Mouse (Mus musculus): ENCODE data around the gene Grik5. TPM values are rescaled to one million over a fixed set of nuclear protein-coding genes. Genes with fewer than 3 reads are reported as not detected.
A peak's percentile ranks its signal among the peaks of the same experiment; 100 is the strongest.

Grik5 gene
- polyA plus RNA-seq, 1 experiment from 2014 or later: 5.1 TPM

GRCm38 (mm10) chr7:25105411-25106160 is 33.4 kb upstream of the Grik5 start:
- Histone ChIP-seq H3K9me3 (ENCODE audit: low read length) (no peaks in the 10 kb centered on the region), H3K4me3 (ENCODE audit: low read length) (no peak overlapping the region), H3K36me3 (ENCODE audit: insufficient read depth, low read length) (no peaks in the 10 kb centered on the region), H3K4me1 (ENCODE audit: insufficient read depth, low read length) (peaks cover 5% of the 10 kb centered on the region), H3K9ac (replicated peaks; ENCODE audit: low read length) (no peak overlapping the region), H3K27me3 (ENCODE audit: insufficient read depth, low read length) (no peaks in the 10 kb centered on the region), H3K4me2 (replicated peaks; ENCODE audit: low read depth, low read length) (no peak overlapping the region), H3K27ac (ENCODE audit: low read length) (no peak overlapping the region)
- 20% methylated on average over 17 of the region's 17 CpGs for WGBS
- no peak for ATAC-seq (ENCODE audit: low FRiP score, low TSS enrichment)

- WGBS: 60% methylated on average over 4 of the region's 4 CpGs
- Histone ChIP-seq H3K9ac (replicated peaks; ENCODE audit: low read length) (no peak overlapping the region), H3K4me1 (ENCODE audit: insufficient read depth, low read length) (no peaks in the 10 kb centered on the region), H3K4me3 (ENCODE audit: low read length) (no peak overlapping the region), H3K4me2 (replicated peaks; ENCODE audit: low read depth, low read length) (no peak overlapping the region), H3K36me3 (ENCODE audit: insufficient read depth, low read length) (no peaks in the 10 kb centered on the region), H3K9me3 (ENCODE audit: low read length) (no peaks in the 10 kb centered on the region), H3K27me3 (ENCODE audit: insufficient read depth, low read length) (no peaks in the 10 kb centered on the region), H3K27ac (ENCODE audit: low read length) (no peak overlapping the region)
- no peak for ATAC-seq (ENCODE audit: low FRiP score, low TSS enrichment)
Observed at GRCm38 (mm10) chr7:25099581-25099980, 27.4 kb upstream of the Grik5 start.

DNA sequence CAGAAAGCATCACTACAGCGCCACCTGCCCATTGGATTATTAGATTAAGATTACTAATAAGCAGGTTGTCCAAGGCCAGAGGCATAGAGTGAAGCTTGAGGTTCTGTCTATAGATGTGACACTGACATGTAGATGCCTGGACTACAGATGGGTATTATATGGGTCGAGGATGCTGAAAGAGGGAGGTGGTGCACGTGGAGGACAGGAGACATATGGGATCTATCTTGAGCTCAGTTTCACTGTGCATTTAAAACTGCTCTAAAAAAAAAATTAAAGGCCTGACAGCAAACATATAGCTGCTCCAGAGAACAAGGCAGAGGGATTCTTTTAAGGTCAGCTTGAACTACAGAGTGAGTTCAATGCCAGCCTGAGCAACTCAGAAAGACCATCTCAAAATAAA is 26.0 kb upstream of the Grik5 start:
- no peaks in the 10 kb centered on the region for H3K4me1 ChIP-seq (ENCODE audit: insufficient read depth, low read length)
- H3K9me3 ChIP-seq (ENCODE audit: low read length): no peaks in the 10 kb centered on the region
- H3K4me3 ChIP-seq (ENCODE audit: low read length): no peak overlapping the region
- H3K27me3 ChIP-seq (ENCODE audit: insufficient read depth, low read length): no peaks in the 10 kb centered on the region
- no peak overlapping the region for H3K9ac ChIP-seq (replicated peaks; ENCODE audit: low read length)
- H3K36me3 ChIP-seq (ENCODE audit: insufficient read depth, low read length): no peaks in the 10 kb centered on the region
- H3K4me2 ChIP-seq (replicated peaks; ENCODE audit: low read depth, low read length): no peak overlapping the region
- no peak overlapping the region for H3K27ac ChIP-seq (ENCODE audit: low read length)
- no peak for ATAC-seq (ENCODE audit: low FRiP score, low TSS enrichment)
- 76% methylated on average over 3 of the region's 3 CpGs for WGBS

GRCm38 (mm10) chr7:25089875-25090274 is 17.7 kb upstream of the Grik5 start:
- 34% methylated on average over 10 of the region's 10 CpGs for WGBS
- H3K36me3 ChIP-seq (ENCODE audit: insufficient read depth, low read length): no peaks in the 10 kb centered on the region

DNA sequence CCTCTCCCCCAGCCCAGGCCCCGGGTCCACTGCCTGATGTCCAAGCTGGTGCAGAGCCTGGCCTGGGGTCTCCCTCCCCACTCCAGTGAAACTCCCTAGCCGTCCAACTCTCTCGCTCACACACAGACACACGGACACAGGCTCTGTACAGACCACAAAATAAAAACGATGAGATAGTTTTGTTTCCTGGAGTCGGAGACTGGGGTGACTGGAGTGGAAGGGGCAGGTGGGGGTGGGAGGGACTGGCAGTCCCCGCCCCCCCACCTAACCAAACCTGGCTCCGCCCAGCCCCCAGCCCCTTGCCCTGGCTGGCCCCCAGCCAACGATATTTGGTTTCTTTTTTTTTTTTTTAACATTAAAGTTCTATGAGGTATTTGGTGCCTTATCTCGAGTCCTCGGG is 16.8 kb upstream of the Grik5 start:
- 17% methylated on average over 11 of the region's 11 CpGs for WGBS
- ATAC-seq (ENCODE audit: low FRiP score, low TSS enrichment): no peak

More at GRCm38 (mm10) chr7:25089875-25090274, 17.7 kb upstream of the Grik5 start:
- no peaks in the 10 kb centered on the region for H3K9me3 ChIP-seq (ENCODE audit: low read length)
- no peak overlapping the region for H3K4me2 ChIP-seq (replicated peaks; ENCODE audit: low read depth, low read length)
- no peak overlapping the region for H3K9ac ChIP-seq (replicated peaks; ENCODE audit: low read length)
- H3K27ac ChIP-seq (ENCODE audit: low read length): no peak overlapping the region
- H3K4me1 ChIP-seq (ENCODE audit: insufficient read depth, low read length): peaks cover 13% of the 10 kb centered on the region; the same call in 1 of the 2 replicates
- H3K27me3 ChIP-seq (ENCODE audit: insufficient read depth, low read length): no peaks in the 10 kb centered on the region
- no peak overlapping the region for H3K4me3 ChIP-seq (ENCODE audit: low read length)
- ATAC-seq (ENCODE audit: low FRiP score, low TSS enrichment): no peak

GRCm38 (mm10) chr7:25088531-25088930 is 16.4 kb upstream of the Grik5 start:
- no peak overlapping the region for H3K4me3 ChIP-seq (ENCODE audit: low read length)
- H3K9ac ChIP-seq (replicated peaks; ENCODE audit: low read length): no peak overlapping the region
- 0 out of 2 replicates have a peak, but pooled peaks have one; percentile 24 for ATAC-seq (ENCODE audit: low FRiP score, low TSS enrichment)
- peaks cover 13% of the 10 kb centered on the region; the same call in 1 of the 2 replicates for H3K4me1 ChIP-seq (ENCODE audit: insufficient read depth, low read length)
- no peak overlapping the region for H3K4me2 ChIP-seq (replicated peaks; ENCODE audit: low read depth, low read length)
- H3K9me3 ChIP-seq (ENCODE audit: low read length): no peaks in the 10 kb centered on the region
- peaks cover 11% of the 10 kb centered on the region for H3K36me3 ChIP-seq (ENCODE audit: insufficient read depth, low read length)
- 16% methylated on average over 10 of the region's 10 CpGs for WGBS
- H3K27ac ChIP-seq (ENCODE audit: low read length): 0 out of 2 replicates have a peak overlapping the region, but pooled peaks have one; percentile 18
- no peaks in the 10 kb centered on the region for H3K27me3 ChIP-seq (ENCODE audit: insufficient read depth, low read length)

More for the DNA sequence above, 16.8 kb upstream of the Grik5 start:
- H3K4me2 ChIP-seq (replicated peaks; ENCODE audit: low read depth, low read length): no peak overlapping the region
- H3K27me3 ChIP-seq (ENCODE audit: insufficient read depth, low read length): no peaks in the 10 kb centered on the region
- H3K9ac ChIP-seq (replicated peaks; ENCODE audit: low read length): no peak overlapping the region
- H3K4me1 ChIP-seq (ENCODE audit: insufficient read depth, low read length): peaks cover 13% of the 10 kb centered on the region; the same call in 1 of the 2 replicates
- H3K36me3 ChIP-seq (ENCODE audit: insufficient read depth, low read length): peaks cover 7% of the 10 kb centered on the region
- no peaks in the 10 kb centered on the region for H3K9me3 ChIP-seq (ENCODE audit: low read length)
- 0 out of 2 replicates have a peak overlapping the region, but pooled peaks have one; percentile 18 for H3K27ac ChIP-seq (ENCODE audit: low read length)
- H3K4me3 ChIP-seq (ENCODE audit: low read length): no peak overlapping the region

GRCm38 (mm10) chr7:25087972-25088371 is 15.8 kb upstream of the Grik5 start:
- no peak for ATAC-seq (ENCODE audit: low FRiP score, low TSS enrichment)
- H3K4me3 ChIP-seq (ENCODE audit: low read length): no peak overlapping the region
- no peaks in the 10 kb centered on the region for H3K9me3 ChIP-seq (ENCODE audit: low read length)
- no peak overlapping the region for H3K9ac ChIP-seq (replicated peaks; ENCODE audit: low read length)
- H3K27me3 ChIP-seq (ENCODE audit: insufficient read depth, low read length): no peaks in the 10 kb centered on the region
- no peak overlapping the region for H3K4me2 ChIP-seq (replicated peaks; ENCODE audit: low read depth, low read length)
- H3K27ac ChIP-seq (ENCODE audit: low read length): no peak overlapping the region
- H3K36me3 ChIP-seq (ENCODE audit: insufficient read depth, low read length): peaks cover 16% of the 10 kb centered on the region
- 59% methylated on average over 5 of the region's 5 CpGs for WGBS
- peaks cover 13% of the 10 kb centered on the region; the same call in 1 of the 2 replicates for H3K4me1 ChIP-seq (ENCODE audit: insufficient read depth, low read length)

DNA sequence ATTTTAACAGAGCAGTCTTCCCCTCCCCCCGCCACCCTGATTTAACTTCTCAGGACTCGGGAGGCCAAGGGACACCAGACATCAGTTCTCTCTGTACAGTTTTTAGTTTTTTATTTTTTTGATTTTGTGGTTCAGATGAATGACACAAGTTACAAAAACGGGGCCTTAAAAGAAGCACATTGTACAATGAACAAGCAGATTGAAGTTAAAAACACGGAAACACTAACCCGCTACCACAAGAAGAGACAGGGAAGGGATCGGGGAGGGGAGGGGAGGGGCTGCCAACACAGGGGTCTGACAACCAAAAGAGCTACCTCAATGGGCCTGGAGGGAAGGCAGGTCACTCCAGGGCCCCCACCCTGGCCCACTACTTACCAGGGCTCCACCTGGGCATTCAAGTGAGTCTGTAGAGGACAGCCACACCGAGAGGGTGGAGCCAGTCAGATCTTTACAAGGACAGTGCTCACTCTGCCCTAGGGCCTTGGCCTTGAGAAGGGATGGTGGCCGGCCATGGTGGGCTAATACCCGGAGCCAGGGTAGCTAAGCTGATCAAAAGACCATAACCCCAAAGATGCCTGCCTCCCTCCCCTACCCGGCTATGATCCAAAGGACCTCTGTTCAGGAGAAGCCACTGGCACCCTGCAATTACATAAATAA is 15.2 kb upstream of the Grik5 start:
- no peak for ATAC-seq (ENCODE audit: low FRiP score, low TSS enrichment)
- no peak overlapping the region for H3K4me2 ChIP-seq (replicated peaks; ENCODE audit: low read depth, low read length)
- H3K9ac ChIP-seq (replicated peaks; ENCODE audit: low read length): no peak overlapping the region
- no peaks in the 10 kb centered on the region for H3K27me3 ChIP-seq (ENCODE audit: insufficient read depth, low read length)
- H3K9me3 ChIP-seq (ENCODE audit: low read length): no peaks in the 10 kb centered on the region
- WGBS: 58% methylated on average over 10 of the region's 10 CpGs
- no peak overlapping the region for H3K4me3 ChIP-seq (ENCODE audit: low read length)
- peaks cover 22% of the 10 kb centered on the region for H3K36me3 ChIP-seq (ENCODE audit: insufficient read depth, low read length)
- no peak overlapping the region for H3K27ac ChIP-seq (ENCODE audit: low read length)
- peaks cover 13% of the 10 kb centered on the region; the same call in 1 of the 2 replicates for H3K4me1 ChIP-seq (ENCODE audit: insufficient read depth, low read length)

DNA sequence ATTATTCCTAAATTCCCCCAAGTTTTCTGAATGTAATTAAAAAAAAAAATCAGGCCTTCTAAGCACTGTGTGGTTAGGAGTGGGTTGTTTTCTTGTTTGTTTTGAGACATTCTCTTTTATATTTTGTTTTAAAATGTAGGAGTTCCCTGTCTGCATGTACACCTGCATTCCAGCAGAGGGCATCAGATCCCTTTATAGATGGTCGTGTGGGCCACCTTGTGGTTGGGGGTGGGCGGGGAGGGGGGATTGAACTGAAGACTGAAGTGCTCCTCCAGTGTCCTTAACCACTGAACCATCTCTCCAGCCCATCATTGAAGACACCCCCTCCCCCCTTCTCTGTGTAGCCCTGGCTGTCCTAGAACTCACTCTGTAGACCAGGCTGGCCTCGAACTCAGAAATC is 14.5 kb upstream of the Grik5 start:
- Histone ChIP-seq H3K9me3 (ENCODE audit: low read length) (no peaks in the 10 kb centered on the region), H3K9ac (replicated peaks; ENCODE audit: low read length) (no peak overlapping the region), H3K36me3 (ENCODE audit: insufficient read depth, low read length) (peaks cover 29% of the 10 kb centered on the region), H3K4me1 (ENCODE audit: insufficient read depth, low read length) (peaks cover 13% of the 10 kb centered on the region; the same call in 1 of the 2 replicates), H3K27ac (ENCODE audit: low read length) (no peak overlapping the region), H3K4me2 (replicated peaks; ENCODE audit: low read depth, low read length) (no peak overlapping the region), H3K4me3 (ENCODE audit: low read length) (no peak overlapping the region), H3K27me3 (ENCODE audit: insufficient read depth, low read length) (no peaks in the 10 kb centered on the region)
- WGBS: 62% methylated on average over 3 of the region's 3 CpGs
- no peak for ATAC-seq (ENCODE audit: low FRiP score, low TSS enrichment)

GRCm38 (mm10) chr7:25084621-25085020 is 12.5 kb upstream of the Grik5 start:
- Histone ChIP-seq H3K27ac (ENCODE audit: low read length) (no peak overlapping the region), H3K4me1 (ENCODE audit: insufficient read depth, low read length) (peaks cover 13% of the 10 kb centered on the region; the same call in 1 of the 2 replicates), H3K36me3 (ENCODE audit: insufficient read depth, low read length) (peaks cover 49% of the 10 kb centered on the region), H3K4me3 (ENCODE audit: low read length) (no peak overlapping the region), H3K4me2 (replicated peaks; ENCODE audit: low read depth, low read length) (no peak overlapping the region), H3K9me3 (ENCODE audit: low read length) (no peaks in the 10 kb centered on the region), H3K27me3 (ENCODE audit: insufficient read depth, low read length) (no peaks in the 10 kb centered on the region), H3K9ac (replicated peaks; ENCODE audit: low read length) (no peak overlapping the region)
- 78% methylated on average over 5 of the region's 5 CpGs for WGBS
- ATAC-seq (ENCODE audit: low FRiP score, low TSS enrichment): no peak

Measured in kidney, embryonic 16.5 days (tissue).